Mouse (Mus musculus): ENCODE data around the gene Gprin2.

Gene Gprin2

DNA sequence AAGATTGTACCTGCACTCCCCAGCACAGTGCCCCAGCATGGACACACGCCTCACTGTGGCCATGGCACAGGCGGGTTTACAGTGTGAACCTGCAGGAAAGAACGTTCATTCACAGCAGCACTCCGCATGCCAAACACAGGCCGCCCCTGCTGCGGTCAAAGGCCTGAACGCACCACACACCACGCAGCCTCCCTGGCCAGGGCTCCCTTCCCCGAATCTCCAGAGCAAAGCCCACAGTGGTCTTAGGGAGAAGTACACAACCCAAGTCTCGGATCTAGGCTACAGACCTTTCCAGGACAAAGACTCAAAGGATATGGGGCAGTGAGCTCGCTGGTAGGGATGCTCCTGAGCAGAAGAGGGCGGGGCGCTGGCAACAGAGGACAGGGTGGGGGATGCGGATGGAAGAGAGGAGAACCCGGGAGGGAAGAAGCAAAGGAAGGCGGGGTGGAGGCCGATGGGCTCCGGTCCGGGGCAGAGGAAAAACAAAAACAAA, 669 bp downstream of the Gprin2 start:
- DNase-seq (ENCODE audit: low read depth), result no peak

DNA sequence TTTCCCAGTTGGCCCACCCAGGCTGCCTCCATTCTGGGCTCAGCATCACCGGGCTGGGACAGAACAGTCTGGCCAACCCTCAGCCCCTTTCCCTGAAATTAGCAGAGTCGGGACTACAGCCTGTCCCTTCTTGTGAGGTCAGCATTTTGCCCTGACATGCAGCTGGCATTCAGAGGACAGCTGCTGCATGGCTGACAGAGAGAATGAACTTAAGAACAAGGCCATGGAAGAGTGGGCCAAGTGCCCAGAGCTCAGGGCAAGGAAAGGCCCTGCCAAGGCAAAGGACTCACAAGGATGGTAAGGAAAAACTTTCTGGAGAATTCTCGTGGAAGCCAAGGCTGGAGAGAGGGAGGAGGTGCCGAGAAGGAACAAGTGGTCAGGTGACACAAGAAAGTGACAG, 4.7 kb downstream of the Gprin2 start:
- no peak for DNase-seq (ENCODE audit: low read depth)

DNA sequence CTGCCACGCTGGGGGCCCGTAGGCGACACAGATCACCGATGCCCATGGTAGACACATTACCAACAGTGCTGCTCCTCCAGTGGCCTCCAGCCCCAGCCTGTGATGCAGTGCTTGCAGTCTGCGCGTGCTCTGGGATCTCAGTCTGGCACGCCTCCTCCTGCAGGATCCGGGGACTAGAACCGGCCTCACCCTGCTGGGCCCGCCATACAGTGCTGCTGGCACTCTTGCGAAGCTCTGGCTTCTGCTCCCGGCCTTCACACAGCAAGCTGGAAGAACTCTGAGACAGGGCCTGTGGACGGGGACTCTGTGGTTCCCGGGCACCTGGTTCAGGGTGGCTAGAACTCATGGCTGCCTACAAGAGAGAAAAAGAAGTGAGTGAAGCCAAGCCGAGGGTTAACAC, 6.0 kb downstream of the Gprin2 start:
- no peak for DNase-seq (ENCODE audit: low read depth)

DNA sequence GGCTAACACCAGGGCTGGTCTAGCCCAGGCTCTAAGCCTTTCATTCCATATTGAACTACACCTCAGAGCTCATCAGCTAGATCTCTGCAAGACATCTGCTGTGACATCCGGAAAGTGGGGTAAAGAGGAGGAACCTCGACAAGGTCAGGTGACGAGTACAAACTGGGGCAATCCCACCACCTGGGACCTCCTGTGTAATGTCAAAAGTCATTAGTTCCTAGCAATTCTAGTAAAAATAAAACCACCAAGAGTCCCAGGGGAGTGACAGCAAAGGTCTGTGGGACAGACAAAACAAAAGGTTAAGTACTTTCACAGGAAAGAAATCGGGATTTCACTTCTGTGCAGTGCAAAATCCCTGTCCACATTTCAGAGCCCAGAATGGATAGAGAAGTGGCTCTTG, 7.6 kb downstream of the Gprin2 start:
- DNase-seq (ENCODE audit: low read depth), result no peak

DNA sequence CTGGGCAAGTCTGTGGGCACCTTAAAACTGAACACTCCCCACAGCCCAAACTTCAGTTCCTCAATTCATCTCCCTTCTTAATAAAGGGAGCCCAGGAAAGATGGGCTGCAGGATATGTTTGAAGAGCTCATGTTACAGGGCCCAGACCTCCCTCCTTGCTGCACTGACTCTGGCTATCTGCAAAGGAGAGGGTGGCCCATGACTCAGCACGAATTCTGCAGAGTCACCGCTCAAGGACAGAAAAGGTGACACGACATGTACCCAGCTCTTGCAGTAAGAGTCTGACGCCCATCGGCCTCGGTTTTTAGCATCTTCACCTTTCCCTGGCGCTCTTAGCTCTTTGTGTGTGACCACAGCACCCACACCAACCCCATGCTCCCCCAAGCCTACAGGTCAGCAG, 11.1 kb downstream of the Gprin2 start:
- DNase-seq (ENCODE audit: low read depth), result peak; percentile 46

DNA sequence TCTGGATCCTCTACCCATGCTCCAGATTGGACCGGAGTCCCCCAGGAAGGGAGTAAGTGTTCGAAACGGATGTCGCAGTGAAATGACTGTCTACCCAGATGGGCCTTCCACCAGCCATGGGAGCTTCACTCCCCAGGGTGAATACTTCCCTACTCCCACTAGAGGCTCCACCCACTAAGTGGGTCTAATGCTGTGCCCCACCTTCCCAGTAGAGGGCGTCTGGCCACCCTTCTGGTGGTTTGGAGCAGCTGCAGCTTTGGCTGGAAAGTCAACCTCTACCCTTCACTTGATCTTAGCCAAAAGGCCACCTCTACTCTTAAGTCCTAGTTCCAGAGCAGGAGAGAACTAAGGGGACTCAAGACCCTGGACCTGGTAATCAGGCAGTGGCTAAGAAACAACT, 12.8 kb downstream of the Gprin2 start:
- DNase-seq (ENCODE audit: low read depth), result peak; percentile 73

DNA sequence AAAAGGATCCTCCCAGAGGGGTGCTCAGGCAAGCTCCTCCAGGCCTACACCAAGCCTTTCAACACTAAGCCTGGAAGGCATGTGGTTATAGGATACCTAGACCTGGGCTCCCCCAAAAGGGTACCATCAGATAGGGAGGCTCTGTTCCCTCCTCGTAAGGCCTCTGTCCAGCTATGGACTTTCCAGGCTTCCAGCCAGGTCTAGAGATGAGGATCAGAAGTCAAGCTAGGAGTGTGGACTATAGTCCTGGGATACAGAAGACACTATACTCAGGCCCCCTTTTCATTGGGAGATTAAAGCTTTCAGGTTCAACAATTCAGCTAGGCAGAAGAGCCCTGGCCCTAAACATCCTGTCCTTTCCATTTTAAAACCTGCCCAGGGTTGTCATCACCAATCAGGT, 18.4 kb downstream of the Gprin2 start:
- DNase-seq (ENCODE audit: low read depth), result no peak

DNA sequence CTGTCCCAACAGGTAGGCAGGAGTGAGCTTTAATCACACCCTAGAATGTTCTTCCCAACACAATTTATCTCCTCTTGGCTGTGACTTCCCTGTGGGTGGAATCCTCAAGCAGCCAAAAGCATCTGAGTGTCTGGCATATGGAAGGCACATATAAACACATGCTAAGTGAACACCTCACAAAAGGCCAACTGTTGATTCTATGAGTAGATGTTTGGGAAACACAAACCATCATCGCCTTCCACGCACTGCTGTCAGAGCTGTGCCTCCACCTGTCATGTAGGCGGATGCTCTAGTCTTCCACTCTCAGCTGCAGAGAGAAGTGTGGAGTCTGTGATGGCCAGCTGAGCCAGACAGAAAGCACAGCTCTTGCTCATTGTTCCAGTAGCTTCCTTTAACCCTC, 22.1 kb downstream of the Gprin2 start:
- DNase-seq (ENCODE audit: low read depth), result no peak

DNA sequence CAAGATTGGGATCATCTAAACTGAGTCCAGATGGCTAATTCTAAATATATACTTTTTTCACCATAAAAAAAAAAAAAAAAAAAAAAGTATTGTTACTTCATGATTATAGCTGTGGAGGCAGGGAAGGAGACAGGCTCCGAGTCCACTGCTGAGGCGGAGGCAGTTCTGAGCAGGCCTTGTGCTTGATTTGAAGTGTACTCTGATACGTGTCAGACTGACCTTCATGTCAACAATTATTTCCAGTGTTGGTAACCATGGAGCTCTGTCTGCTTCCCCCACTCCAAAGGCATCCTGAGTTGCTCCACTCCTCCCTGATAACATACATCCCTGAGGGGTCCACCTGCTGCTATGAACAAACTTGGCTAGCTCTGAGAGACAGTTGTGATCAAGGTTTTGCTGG, 30.3 kb downstream of the Gprin2 start:
- no peak for DNase-seq (ENCODE audit: low read depth)

DNA sequence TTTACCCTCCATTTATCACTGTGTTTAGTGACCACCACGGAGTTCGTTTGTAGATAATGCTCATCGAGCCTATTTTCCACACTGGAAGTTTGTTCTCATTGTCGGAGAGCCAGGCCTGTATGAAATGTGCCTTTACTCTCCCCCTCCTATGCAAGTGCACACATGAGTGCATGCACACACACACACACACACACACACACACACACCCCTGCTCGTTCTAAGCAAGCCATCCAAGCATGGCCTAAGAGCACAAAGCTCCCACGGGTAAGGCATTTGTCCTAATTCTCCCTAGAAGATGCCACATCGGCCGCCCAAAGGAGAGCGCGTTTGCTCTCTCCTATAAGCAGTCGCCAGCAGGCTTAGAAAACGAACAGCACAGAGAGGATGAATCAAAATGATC, 45.7 kb downstream of the Gprin2 start:
- no peak for DNase-seq (ENCODE audit: low read depth)

DNA sequence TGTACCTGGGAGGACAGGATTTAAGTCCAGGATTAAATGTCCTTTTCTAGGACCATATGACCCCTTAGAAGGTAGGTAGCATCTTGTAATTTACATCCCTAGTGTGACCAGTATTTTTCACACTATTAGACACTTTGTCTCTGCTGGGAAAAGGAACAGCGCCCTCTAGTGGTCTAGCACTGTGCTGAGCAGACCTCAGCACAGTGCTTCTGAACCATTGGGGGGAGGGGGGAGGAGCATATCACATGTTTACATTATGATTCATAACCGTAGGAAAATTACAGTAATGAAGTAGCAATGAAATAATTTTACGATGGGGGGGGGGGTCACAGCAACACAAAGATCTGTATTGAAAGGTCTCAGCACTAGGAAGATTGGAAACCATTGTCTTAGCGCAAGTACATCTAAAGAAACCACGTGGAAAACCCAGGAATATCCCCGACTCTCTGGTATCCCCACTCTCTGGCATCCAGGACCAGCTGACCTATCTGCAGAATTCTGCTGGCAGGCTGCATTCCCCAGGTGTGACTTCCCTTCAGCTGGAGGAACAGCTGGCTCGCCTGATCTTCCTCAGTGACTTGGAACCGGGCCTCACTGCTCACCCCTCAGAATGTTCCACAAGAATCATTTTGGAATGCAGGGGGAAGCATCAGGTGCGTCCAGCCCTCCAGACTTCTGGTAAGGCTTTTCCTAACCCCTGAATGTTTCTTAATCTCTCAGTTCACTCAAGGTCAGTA, 46.7 kb downstream of the Gprin2 start:
- peak; percentile 67 for DNase-seq (ENCODE audit: low read depth)

DNA sequence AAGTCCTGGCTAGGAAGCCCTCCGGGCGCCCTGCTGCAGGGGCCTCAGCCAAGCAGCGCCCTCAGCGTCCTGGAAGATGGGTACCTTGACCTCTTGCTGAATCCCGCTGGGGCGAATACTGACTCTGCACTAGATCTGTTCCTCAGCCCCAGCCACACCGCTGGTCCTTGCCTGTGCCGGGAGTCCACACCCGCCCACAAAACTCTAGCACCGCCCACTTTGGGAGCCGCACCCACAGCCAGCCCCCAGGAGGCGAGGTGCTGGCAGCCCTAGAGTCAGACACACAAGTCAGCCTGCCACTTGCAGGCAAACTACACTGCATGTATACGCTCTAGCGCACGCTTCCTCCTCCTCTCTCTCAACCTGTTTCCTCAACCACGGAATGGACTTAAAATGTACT, 49.1 kb downstream of the Gprin2 start, which contains the start of gene Npy4r:
Npy4r (minus strand) TSS at position 148 of the 400 bp plus-strand sequence.
- peak; percentile 11 for DNase-seq (ENCODE audit: low read depth)

DNA sequence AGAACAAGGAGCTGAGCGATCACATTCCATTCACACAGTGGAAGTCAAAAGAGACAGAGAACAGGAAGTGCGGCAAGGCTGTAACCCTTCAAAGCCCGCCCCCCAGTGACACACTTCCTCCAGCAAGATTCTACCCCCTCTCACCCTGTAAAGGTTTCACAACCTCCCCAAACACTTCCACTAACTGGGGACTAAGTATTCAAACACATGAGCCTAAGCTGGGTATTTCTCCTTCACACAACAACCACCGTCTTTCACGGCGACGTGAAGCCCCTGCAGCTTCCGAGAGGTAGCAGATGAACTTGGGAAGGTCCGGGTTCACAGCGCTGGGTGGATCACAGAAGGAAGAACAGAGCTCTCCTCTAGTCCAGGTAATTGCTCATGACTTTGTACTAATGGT, 58.5 kb downstream of the Gprin2 start:
- DNase-seq (ENCODE audit: low read depth), result peak; percentile 20

DNA sequence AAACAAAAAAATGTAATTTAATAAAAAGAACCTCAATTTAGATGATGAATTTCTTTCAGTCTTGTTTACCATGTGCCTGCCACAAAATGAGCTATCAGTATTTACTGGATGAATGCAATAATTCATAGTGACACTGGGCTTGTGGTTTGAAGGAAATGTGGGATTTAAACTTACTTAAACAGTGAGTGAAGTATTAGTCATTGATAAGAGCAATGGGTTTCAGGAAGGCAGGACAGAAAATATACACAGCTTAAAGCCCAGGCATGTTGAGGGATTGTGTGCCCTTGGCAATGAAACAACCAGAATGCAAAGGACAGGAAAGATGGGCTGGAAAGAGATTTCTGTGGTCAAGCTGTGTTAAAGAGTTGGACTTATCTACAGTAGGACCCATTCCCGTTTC, 59.1 kb downstream of the Gprin2 start:
- DNase-seq (ENCODE audit: low read depth), result no peak

DNA sequence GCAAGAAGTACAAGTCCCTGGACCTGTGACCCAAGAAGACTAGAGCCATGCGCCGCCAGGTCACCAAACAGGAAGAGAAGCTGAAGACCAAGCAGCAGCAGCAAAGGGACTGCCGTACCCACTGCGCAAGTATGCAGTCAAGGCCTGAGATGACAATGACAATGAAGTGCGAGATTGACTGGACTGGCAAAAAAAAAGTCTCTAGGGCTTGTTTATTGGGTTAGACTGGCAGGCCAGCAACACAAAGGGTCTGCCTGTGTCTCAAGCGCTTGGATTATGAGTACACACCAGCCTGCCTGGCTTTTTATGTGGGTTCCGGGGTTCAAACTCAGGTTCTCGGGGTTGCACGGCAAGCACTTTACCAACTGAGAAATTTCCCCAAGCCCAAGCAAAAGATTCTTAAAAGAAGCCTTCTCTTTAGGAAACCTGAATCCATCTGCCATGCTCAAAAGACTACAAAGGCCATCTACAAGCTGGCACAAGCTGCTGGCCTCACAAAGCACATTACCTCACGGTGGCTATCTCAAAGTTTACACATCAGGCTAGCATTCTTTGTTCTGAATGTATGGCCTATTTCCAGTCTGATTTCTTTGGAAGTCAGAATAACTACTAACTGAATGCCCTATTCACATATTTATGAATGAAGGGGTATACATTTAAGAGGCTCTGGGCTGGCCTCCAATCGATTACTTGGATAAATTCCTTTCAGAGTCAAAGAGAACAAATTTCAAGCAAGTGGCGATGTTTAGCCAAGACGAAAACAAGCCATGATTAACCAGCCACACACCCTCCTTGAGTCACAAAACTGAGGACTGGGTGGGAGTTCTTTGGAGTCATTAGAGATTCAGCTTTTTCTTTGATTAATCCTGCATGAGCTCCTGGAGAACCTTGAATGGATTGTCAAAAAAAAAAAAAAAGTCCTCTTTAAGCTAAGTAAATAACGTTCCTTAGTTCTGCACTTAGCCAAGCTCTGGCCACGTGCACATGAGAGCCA, 61.5 kb downstream of the Gprin2 start:
- no peak for DNase-seq (ENCODE audit: low read depth)

Data from 416B (cell line).